Mouse (Mus musculus): ENCODE data around the gene Spata45.

GRCm38 (mm10) chr1:191070259-191070658 is 33.8 kb downstream of the Spata45 start:
- TF ChIP-seq CTCF (IDR thresholded peaks at IDR 0.05; ENCODE audit: low read depth) (no peak), EP300 (IDR thresholded peaks at IDR 0.05; ENCODE audit: low read depth) (no peak)
